Mouse (Mus musculus): Measurements from ENCODE around the gene Fgd2. TPM values are rescaled to one million over a fixed set of nuclear protein-coding genes. Genes with fewer than 3 reads are reported as not detected.

Gene Fgd2
- total RNA-seq, 4 experiments from 2014 or later = 7.5 to 7.9 (median 7.6) TPM

DNA sequence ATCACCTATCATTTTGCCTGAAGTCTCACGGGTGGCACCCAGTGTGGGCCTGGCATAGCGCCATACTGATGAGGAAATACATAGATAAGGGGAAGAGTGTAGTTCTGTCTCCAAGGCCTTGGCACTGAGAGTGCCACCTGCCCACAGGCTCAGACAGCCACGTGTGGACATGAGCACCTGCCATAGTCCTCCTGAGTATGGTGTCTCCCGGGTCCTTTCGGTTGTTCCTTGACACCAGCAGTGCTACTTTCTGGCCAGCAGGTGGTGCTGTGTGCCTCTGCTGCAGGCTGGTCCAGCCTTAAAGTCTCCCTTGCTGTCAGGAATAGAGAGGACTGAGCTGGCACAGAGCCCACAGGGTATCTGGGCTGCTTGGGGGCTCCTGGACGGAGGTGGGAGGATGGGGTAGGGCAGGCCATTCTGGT, 36.1 kb downstream of the Fgd2 start:
- DNase-seq (ENCODE audit: low spot score in 2 of 2) = peak; percentile 54

DNA sequence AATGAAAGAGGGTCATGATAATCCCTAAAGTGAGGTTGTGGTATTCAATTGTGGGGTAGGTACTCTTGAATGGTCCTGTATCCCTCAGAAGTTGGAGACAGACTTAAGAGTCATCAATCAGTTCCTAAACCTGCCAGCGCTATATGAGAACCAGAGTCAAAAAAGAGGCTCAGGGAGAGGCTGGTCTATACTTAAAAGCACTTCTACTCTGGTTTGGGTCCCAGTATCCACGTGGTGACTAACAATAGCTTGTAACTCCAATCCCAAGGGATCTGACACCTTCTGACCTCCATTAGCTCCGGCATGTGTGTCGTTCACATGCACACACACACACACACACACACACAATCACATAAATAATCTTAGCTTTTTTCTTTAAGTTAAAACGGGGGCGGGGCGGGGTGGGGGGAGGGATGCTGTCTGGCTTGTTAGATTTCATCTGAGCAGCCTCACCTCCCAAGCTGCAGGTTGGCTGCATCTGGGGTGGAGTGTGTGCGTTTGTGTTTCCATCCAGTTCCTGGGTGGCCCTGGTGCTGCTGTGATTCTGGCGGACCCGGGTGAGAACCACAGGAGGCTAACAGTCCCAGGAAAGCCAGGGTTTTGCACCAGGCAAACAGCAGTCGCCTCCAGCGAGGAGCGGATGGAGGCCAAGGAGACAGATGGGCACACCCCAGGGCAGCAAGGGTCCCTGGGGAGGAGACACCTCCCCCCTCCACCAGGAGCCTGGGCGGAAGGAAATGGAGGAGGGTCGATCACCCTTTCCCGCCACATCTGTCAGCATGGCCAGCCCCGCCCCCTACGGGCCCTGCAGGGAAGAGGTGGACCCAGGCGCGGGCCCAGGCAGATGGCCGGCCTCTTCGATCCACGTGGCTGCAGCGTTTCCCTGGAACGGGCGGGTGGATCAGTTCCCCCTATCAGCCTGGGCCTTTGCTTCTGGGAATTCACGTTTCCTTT, 37.0 kb downstream of the Fgd2 start:
- no peak for DNase-seq (ENCODE audit: low spot score in 2 of 2)

DNA sequence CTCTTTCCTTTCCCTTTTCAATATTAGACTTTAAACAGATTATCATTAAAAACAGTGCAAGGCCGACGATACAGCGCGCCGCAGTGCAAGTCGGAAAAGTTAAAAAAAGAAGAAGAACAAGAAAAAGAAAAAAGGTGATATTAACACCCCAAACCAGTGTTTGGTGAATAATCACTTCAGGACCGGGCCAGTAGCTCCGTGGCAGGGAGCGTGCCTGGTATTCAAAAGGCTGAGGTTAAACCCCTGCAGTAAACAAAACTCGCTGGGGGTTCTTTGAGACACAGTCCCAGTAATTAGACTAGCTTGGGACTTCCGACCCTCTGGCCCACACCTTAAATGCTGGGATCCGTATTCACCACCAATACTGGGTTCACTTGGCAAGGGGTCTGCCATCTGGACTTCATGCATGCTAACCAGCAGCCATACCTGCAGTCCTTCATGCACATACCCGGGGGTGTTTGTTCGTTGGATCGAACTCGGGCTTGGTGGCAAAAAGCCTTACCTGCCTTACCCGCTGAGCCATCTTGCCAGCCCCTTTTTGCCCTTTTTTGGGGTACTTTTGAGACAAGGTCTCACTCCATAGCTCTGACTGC, 37.8 kb downstream of the Fgd2 start:
- no peak for DNase-seq (ENCODE audit: low spot score in 2 of 2)

DNA sequence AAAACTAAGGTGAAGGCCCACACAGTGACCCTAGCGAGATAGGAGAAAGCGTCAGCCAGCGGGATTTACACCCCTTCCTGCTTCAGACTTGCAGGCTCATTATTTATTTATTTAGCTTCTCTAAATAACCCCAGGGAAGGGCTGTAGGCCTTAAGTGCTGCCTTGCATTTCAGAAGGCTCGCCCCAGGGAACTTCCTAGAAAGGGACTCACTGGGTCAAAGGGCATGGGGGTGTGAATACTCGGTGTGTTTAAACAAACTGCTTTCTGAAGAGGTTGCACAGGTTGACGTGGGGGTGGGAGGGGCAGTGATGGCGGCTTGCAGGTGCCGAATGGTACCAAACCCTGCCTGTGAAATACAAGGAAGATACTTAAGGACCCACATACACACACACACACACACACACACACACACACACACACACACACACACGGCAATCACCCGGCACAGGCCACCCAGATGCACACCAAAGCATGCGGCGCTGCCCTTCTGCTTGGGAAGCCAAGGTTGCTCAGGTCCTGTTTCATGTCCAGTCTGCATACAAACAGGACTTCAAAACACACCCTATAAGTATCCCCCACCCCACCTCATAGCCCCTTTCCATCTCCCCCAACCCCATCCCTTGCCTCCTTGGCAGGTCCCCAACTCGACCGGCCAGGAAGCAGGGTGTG, 38.7 kb downstream of the Fgd2 start:
- DNase-seq (ENCODE audit: low spot score in 2 of 2) = no peak

DNA sequence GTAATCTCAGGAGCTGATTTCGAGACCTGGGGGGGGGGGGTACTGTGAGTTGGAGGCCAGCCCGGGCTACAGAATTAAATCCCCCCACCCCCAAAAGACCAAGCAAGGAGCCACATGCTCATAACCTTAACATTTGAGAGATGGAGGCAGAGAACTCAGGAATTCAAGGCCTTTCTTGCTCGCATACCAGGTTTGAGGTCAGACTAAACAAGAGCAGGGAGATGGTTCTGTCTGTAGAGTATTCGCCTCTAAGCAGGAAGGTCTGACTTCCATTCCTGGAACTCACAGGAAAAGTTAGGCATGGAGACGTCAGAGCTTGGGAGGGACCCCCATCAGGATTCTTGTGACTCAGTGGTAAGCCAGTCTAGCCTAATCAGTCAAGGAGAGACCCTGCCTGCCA, 39.3 kb downstream of the Fgd2 start:
- DNase-seq (ENCODE audit: low spot score in 2 of 2) = no peak

DNA sequence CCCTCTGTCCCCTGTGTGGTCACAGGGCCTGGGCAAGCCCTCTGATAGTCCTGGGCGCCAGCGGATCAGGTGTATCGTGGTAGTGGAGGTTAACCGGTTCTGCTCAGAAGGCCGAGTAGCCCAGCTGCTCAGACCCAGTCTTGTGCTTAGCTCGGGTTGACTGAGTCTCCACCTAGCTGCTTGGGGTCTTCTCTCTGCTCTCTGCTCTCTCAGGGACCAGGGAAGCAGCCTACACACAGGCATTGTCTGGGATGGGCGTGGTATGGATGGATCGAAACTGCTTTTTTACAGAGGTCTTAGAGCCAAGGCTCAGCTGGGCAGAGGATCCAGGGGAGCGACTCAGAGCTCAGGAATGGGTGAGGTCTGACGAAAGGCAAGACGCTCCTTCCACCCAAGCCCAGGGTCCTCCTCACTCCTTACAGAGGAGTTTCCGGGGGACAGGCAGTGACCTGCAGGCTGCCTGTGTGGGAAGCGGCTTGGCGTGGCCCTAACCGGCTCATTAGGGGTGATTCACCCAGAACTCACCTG, 41.1 kb downstream of the Fgd2 start:
- no peak for DNase-seq (ENCODE audit: low spot score in 2 of 2)

DNA sequence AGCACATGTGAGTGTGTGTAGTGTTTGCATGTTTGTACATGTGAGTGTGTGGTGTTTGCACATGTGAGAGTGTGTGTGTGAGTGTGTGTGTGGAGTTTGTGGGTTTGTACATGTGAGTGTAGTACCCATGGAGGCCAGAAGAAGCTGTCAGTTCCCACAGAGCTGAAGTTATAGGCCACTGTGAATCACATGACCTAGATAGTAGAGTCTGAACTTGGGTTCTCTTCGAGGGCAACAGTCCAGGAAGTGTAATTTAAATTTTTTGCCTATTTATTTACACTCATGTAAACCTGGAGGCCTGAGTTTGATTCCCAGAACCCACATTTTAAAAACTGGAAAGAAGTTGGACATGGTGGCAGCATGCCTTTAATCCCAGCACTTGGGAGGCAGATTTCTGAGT, 42.5 kb downstream of the Fgd2 start:
- no peak for DNase-seq (ENCODE audit: low spot score in 2 of 2)

DNA sequence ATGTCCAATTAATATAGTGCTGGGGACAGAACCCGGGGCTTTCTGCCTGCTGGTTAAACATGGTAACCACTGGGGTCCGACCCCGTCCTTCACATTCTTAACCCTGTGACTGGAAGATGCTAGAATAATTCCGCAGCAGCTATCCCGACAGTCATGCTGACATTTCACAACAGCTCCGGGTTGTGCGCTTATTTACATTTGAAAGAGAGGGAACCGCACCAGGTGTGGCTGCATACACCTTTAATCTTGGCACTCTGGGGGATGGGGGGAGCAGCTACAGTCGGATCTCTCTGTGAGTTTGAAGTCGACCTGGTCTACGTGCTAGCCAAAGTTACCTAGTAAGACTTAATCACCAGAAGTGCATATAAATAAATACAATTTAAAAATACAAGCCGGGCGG, 44.8 kb downstream of the Fgd2 start:
- DNase-seq (ENCODE audit: low spot score in 2 of 2) = no peak

DNA sequence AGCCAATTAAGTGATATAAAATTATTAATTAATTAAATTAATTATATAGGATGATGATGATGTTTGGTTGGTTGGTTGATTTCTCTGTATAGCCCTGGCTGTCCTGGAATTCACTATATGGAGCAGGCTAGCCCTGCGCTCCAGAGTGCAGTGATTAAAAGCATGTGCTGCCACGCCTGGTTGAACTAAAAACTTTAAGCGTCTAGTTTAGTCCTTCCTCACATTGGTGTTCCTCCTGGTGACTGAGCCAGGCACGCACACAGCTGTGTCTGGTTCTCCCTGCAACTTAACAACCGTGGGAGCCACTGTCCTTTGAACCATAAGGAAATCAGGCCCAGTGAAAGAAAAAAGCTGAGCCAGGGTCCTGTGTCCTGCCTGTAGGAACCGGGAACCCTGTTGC, 45.4 kb downstream of the Fgd2 start:
- DNase-seq (ENCODE audit: low spot score in 2 of 2) = no peak

DNA sequence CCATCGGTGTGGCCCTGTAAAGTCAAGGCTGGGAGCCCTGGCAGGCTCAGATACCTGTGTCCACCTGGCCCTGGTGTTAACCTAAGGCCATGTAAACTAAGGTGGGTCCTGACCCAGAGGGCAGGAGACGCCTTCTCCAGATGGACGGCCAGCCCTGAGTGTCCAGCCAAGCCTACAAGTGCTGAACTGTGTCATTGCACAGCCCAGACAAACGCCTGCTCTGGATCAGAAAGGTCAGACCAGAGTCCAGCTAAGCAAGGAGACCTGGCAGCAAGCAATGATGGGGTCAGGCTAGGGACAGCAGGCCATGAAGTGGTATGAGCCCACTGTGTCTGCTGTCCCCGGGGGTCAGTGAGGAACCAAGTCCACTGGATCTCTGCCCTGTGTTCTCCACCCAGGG, 46.7 kb downstream of the Fgd2 start:
- no peak for DNase-seq (ENCODE audit: low spot score in 2 of 2)

DNA sequence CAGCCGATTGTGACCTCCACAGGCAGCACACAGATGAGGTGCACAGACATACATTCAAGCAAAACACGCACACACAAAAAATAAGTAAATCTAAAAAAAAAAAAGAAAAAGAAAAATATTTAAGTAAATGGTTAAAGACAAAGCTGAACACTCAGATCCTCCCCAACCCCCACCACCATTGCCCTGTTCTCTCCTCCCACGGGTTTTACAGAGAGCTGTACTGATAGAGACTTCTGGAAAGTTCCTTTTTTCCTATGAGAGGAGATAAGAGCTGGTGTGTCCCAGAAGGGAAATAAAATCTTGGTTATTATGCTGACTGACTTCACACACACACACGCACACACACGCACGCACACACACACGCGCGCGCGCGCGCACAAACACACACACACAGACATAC, 47.6 kb downstream of the Fgd2 start:
- no peak for DNase-seq (ENCODE audit: low spot score in 2 of 2)

DNA sequence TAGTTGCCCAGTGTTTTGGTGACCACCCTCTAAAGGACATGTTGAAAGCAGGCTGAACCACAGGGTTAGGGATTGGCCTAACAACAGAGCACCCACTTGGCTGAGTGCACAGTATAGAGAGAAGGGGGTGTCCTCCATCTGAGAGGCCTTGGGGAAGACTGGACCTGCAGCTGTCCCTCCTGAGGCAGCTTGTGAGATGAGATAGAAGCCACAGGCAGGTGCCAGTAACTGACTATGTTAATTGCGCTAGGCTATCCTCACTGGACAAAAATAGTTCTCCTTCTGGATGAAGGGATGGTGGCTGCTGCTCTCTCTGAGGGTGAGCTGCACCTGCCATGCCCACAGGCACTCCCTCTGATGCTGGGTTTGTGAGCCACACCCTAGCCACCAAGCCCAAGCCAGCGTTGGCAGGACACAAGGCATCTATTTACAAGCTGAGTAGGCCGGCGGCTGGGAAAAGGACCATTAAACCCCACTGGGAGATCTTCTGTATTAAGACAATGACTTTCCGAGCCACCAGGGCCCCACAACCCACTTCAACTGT, 49.2 kb downstream of the Fgd2 start:
- no peak for DNase-seq (ENCODE audit: low spot score in 2 of 2)

DNA sequence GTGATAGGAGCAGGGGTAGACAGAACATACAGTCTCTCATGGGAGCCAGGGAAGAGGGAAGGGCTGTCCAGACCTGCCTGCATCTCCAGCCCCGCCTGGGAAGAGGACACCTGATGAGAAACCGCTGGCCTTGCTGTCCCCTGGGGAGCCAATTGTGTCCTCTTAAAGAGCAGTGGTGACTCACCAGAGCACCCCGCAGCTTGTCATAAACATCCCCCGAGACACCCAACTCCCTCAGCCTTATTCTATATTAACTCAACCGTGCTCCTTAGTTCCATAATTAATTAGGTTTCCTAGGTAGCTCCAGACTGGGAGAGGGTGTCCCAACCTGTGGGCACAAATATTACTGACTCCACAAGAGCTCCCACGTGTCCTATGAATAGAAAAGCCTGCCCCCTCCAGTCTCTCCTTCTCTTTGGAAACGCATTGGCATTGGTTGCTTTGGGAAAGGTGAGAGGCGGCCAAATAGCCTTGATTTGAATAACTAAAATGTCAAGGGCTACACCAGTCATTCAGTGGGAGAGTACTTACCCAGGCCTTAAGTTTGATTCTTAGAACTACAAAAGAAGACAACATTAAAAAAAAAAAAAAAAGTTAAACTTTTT, 51.2 kb downstream of the Fgd2 start:
- peak in 1 of 2 experiments; percentile 39 for DNase-seq (ENCODE audit: low spot score in 2 of 2)

DNA sequence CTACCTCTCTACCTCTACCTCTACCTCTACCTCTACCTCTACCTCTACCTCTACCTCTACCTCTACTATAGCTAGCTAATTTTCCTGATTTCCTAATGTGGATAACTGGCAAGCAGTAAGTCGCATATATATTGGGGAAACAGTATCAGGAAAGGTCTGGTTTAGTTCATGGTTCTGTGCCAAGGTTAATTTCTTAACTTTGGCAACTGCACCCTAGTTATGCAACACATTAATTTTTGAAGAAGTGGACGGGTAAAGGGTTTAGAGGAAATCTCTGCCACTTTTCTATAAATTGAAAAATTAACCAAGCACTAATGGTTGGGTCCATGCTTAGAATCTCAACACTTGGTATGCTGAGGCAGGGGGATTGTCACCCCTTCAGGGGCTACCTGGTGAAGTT, 53.9 kb downstream of the Fgd2 start:
- no peak for DNase-seq (ENCODE audit: low spot score in 2 of 2)

DNA sequence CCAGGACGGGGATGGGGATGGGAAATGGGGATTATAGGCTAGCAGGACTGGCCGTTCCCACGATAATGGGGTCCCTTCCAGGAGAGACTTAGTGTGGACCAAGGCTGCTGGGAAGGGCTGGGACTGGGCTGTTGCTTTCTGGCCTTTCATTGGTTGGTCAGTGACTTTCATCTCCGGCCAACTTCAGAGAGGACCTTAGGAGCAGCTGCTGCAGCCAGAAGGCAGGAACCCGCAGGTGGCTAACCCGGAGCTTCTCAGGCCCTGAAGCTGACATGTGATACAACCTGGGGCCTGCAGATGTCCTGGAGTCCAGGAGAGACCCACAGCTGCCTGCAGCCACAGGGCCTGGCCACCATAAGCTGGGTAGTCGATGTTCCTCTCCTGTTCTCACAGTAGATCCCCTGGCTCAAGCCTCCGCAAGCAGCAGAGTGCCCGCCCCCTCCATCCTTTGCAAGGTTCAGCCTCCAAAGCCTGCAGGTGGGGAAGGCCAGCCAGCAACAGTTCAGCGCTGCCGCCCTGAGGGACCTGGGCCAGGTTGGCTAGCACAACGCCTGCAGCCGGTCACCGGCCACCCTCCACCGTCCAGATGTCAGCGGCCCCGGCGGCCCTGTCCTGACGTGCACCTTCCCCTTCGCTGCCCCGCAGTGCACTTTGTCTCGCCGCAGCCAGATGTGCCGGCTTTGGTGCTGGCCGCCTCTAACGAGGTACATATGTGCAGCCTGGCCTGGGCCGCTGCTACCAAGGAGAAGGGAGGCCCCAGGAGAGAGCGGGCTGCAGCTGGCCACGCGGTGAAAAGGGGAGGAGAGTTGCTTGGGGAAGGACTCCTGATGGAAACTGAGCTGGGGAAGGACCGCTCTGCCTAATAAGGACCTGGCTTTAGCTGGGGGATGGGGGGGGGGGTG, 55.3 kb downstream of the Fgd2 start:
- DNase-seq (ENCODE audit: low spot score in 2 of 2) = no peak

DNA sequence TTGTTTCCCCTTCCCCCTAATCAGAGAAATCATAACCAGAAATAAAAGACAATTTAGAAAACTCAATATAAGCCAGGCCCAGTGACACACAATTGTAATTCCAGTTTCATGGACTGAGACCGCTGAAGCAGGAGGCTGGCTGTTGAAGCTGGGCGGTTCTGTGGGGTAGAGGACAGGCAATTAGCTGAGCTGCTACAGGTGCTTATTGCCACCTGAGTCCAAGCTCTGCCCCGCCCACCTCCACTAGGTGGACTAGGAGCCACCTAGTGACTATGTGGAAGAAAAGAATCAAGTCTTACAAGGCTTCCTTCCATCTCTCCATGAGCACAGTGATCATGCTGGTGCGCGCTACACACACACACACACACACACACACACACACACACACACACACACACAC, 56.0 kb downstream of the Fgd2 start:
- DNase-seq (ENCODE audit: low spot score in 2 of 2) = no peak

DNA sequence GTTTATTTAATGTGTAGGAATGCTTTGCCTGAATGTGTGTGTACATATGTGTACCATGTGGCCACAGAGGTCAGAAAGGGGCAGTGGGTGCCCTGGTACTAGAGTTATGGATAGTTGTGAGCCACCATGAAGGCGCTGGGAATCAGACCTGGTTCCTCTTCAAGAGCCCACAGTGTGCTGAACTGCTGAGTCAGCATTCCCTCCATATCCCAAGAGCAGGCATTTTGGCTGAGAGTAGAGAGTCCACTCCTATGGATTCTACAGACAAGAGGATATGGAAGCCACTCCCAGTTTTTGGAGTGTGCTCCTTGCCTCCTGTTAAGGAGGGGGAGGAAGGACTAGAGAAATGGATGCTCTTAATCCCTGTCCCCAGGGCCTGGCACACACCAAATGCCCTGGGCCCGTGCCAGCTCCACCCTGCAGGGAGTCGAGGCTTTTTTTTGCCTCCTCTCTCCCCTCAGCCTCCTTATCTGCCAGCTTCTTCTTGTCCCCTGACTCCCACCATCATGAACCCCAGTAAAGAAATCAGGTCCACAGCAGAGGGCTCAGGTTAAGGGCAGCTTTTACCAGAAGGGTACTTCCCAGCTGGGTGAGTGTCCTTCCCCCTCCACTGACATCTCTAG, 58.2 kb downstream of the Fgd2 start:
- no peak for DNase-seq (ENCODE audit: low spot score in 2 of 2)

DNA sequence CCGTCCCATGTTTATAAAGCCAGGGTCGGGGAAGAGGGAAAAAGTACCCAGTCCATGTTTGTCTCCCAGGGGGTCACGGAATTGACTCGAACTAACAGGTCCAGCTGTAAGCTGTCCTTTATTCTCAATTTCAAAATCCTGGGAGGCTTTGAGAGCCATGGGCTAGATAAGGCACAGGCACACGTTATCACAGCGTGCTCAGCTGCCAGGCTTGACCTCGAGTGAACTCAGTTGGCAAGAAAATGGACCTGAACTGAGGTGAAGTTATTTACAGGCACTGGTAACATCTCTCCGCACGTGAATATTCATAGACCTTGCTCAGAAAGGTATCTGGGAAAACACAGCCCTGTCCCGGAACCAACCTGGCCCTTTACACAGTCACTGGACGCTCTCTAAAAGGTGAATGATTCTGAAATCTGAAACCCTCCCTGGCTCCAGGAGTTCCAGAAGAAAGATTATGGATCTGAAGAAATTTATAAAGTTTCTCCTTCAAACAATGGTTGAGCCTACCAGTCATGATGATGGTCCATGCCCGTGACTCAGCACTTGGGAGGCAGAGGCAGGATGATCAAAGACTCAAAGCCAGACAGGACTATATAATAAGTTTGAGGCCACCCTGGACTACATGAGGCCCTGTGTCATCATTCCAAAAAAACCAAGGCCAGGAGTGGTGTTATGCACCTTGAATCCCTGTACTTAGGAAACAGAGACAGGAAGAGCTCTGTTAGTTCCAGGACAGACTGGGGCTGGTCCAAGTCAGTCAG, 59.4 kb downstream of the Fgd2 start:
- DNase-seq (ENCODE audit: low spot score in 2 of 2) = no peak

DNA sequence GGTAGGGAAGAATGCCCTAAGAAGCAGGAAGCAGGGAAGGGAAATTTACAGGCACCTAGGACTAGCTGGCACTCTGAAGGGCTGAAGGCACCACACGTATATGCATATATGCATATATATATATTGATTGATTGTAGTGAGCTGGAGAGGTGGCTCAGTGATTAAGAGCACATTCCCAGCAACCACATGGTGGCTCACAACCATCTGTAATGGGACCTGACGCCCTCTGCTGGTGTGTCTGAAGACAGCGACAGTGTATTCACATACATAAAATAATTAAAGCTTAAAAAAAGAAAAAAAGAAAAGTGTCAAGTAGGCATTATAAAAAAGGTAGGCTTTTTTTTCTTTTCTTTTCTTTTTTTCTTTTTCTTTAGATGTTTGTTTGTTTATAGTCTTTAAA, 60.6 kb downstream of the Fgd2 start:
- no peak for DNase-seq (ENCODE audit: low spot score in 2 of 2)
